Mouse (Mus musculus): ENCODE measurements around the gene Stam. TPM values are rescaled to one million over a fixed set of nuclear protein-coding genes. Genes with fewer than 3 reads are reported as not detected.

Gene Stam
- total RNA-seq, 2 experiments from 2014 or later = 23.7 to 24.1 TPM

- intact Hi-C loops (cut with DNase I) = no loop called here
- no peak for DNase-seq (ENCODE audit: low spot score)
Observed at GRCm38 (mm10) chr2:14102603-14103002, 28.7 kb downstream of the Stam start.

DNA sequence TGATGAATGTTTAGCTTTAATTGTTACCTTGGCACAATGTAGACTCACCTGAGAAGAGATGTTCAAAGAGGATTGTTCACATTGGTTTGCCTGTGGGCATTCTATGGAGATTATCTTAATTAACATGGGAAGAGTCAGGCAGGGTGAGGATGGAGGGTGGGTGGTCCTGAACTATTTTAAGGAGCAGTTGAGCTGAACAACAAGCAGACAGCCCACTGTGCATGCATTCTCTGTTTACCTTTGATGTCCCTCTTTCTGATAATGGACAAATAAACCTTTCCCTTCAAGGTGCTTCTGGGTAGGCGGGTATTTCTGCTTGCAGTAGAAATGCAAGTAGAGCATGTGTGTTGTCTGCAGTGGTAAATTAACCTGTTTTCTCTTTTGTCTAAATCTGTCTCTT is 30.0 kb downstream of the Stam start:
- DNase-seq (ENCODE audit: low spot score) = no peak
- intact Hi-C loops (cut with DNase I) = no loop called here

DNA sequence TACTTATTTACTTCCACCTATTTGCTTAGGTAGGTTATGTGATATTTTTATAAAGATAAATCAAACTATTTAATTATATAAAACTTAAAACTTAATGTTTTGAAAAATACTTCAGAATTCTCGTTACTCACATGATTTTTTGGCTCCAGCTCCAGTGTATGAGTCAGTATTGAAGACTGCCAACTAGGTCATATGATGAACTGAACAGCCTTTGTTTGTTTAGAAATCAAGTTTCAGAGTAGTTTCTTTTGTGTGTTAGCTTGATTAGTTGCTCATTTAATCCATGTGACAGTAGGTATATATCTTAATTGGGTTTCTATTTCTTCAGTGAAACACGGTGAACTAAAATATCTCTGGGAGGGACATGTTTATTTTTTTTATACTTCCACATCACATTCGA is 33.8 kb downstream of the Stam start:
- intact Hi-C loops (cut with DNase I) = no loop called here
- no peak for DNase-seq (ENCODE audit: low spot score)

GRCm38 (mm10) chr2:14126387-14126786 is 52.5 kb downstream of the Stam start:
- DNase-seq (ENCODE audit: low spot score) = no peak
- intact Hi-C loops (cut with DNase I) = no loop called here

DNA sequence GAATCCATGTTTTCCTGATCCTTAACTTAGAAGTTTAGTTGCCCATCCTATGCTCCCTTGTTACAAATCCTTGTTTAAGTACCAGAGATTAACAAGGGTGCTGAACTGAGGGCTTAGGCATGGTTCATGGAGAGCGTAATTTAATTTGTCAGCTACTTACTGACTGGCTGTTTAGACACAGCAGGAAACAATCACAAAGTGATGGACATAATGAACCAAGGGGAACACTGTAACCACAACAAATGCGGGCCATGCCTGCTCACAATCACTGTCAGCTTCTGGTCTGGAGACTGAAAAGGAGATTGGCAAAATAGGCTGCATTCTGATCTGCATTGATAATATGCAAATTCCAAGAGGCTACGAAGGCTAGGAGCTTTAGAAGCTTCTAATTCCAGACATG is 53.7 kb downstream of the Stam start:
- DNase-seq (ENCODE audit: low spot score) = no peak
- intact Hi-C loops (cut with DNase I) = no loop called here

DNA sequence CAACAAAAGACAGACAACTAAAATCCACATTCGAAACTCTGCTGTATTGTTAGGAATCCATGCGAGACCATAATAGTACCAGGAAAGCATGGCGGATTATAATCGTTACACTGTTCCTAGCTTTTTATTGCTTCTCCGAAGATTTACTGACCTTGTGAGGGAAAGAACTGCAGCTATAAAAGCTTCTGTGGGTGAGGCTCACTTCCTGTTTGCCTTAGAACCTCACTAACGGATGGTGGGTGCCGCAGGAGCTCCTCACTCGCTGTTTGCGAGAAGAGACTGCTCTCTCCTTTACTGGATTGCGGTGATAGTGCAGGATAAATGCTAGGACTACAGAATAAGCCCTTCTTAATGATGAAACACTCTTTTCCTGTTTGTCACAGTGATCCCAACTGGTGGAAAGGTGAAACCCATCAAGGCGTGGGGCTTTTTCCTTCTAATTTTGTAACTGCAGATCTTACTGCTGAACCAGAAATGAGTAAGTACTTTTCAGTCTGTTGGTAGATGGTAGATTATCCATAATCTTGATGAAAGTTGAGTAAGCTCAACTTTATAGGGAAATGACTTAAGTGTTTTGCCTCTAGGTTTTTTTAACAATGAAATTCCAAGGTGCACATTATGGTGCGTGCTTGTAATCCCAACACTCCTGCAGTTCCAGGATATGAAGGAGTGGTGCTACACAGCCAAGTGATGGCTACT is 56.9 kb downstream of the Stam start:
- intact Hi-C loops (cut with DNase I) = no loop called here

GRCm38 (mm10) chr2:14132468-14133326 is 58.8 kb downstream of the Stam start:
- intact Hi-C loops (cut with DNase I) = no loop called here
- no peak for DNase-seq (ENCODE audit: low spot score)

More for the DNA sequence above, 56.9 kb downstream of the Stam start:
- no peak for DNase-seq (ENCODE audit: low spot score)

DNA sequence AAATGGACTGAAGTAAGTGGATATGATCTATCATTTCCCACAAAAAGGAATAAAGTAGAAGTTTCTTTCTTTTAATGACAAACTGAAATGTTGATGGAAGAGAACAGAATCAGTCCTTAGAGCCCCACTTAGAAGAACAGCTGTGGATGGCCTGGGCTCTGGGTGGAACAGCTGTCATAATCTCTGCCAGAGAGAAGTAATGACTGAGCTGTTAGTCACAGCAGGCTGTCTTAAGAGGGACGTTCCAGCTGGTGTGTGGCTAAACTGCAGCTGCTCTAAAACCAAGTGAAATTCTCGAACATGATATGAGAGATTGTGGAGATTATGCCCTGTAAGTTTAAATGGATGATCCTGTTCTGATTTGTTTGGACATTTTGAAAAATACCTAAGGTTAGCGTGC is 63.0 kb downstream of the Stam start:
- intact Hi-C loops (cut with DNase I) = no loop called here
- no peak for DNase-seq (ENCODE audit: low spot score)

DNA sequence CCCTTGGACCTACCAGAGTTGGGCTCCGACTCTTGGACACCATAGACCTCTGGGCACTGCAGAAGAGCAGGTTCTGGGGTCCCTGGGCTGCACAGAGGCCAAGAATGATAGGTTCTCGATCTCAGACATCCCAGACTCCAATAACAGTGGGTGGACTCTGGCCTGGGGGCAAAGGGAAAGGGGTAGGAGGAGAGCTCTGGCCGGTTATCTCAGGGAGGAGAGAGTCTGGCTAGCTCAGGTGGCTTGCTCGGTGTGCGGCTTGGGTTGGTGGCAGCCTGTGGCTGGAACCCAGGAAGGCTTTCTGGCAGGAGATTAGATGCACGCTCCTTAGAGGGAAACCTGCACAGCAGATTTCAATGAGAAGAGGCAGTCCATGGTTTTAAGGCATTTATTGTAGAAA is 65.7 kb downstream of the Stam start:
- no peak for DNase-seq (ENCODE audit: low spot score)
- intact Hi-C loops (cut with DNase I) = no loop called here

DNA sequence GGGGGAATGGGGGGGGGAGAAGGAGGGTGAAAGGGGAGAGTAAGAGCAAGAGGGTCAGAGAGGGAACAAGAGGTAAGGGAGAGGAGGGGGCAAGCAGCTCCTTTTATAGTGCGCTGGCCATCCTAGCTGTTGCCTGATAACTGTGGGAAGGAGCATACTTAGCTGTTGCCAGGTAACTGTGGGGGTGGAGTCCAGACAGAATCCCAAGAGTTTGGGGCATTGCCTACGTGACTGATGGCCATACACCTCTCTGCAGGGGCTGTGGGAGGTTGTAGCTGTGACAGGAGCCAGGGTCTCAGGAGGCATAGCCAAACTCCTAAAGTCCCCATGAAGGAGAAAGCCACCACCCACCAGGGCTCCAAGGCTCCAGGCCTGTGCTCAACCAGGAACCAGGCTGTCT is 66.1 kb downstream of the Stam start:
- DNase-seq (ENCODE audit: low spot score) = no peak
- intact Hi-C loops (cut with DNase I) = loop anchor here (10.0 kb wide), 1 partner anchor 85 kb away; the partner anchor contains the start of gene Hacd1

- intact Hi-C loops (cut with DNase I) = loop anchor here (10.0 kb wide), 1 partner anchor 91 kb away; the partner anchor contains the start of gene Hacd1
- peak; percentile 9 for DNase-seq (ENCODE audit: low spot score)
Observed at GRCm38 (mm10) chr2:14145311-14145710, 71.4 kb downstream of the Stam start.

DNA sequence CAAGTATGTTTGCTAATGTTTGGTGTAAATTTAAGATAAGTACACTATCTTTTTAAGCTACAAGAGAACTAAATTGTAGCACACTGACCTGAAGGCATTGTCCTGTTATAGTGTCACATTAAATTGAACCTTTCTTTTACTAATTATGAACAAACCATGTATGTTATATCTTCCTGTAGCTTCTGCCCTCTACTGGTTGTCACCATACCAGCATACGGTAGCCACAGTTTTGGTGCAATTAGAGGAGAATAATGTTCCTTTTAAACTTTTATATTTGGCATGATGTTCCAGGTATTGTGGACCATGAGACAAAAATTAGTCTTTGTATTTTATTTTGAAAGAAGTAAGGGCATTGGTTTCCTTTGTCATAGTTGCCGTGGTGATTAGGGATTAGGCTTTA is 73.0 kb downstream of the Stam start:
- intact Hi-C loops (cut with DNase I) = loop anchor here (10.0 kb wide), 1 partner anchor 92 kb away; the partner anchor contains the start of gene Hacd1
- DNase-seq (ENCODE audit: low spot score) = no peak

DNA sequence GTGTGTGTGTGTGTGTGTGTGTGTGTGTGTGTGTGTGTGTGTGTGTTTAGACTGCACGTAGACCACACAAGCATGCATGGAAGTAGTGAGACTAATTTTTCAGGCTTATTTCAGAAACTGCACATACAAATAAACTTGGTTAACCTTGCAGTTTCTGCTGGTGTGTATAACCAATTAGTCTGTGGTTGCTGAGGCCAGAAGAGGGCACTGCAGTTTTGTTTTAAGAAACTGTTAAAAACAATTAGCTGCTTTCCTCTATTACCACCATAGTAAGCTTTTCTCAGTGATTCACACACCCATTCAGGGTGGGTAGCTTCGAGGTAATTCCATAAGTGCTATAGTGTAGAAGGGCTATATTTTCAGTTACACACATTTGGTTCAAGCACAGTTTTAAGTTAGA is 76.9 kb downstream of the Stam start:
- intact Hi-C loops (cut with DNase I) = loop anchor here (10.0 kb wide), 1 partner anchor 554 kb away; no protein-coding TSS in a partner anchor
- no peak for DNase-seq (ENCODE audit: low spot score)

DNA sequence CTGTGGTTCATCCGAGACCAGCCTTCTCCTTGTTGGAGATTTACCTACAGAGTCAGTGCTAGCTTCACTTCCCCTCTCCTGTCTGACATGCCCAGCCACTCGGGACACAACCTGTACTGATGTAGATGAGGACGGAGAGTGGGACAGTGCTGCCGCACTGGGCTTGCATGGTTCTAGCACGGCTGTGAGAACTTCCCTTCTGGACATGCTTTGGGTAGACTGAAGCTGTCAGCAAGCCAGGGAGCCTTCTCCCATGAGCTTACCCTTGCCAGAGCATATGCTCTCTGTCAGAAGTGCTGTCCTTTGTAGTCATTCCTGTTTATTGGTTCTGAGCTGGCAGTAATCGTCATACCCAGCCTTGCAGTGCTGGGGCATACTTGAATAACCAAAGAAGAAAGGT is 78.0 kb downstream of the Stam start:
- no peak for DNase-seq (ENCODE audit: low spot score)
- intact Hi-C loops (cut with DNase I) = loop anchor here (10.0 kb wide), 1 partner anchor 553 kb away; no protein-coding TSS in a partner anchor

DNA sequence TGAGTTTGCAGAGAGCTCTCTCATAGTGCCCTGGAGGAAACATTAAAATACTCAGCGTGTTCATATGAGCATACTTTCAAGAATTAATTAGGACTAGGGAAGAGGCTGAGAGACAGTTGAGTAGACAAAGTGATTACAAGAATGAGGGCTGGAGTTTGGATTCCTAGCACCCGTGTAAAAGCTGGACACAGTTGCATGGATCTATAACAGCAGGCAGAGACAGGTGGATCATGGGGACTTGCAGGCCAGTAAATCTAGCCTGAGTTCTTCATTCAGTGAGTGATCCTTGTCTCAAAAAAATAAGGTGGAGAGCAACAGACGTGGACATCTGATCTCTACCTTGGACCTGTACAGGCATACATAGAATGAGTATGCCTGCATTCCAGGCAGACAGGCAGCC is 85.1 kb downstream of the Stam start:
- DNase-seq (ENCODE audit: low spot score) = no peak
- intact Hi-C loops (cut with DNase I) = loop anchor here (5.0 to 10.0 kb wide), 2 partner anchors 133 to 546 kb away; no protein-coding TSS in a partner anchor

- no peak for DNase-seq (ENCODE audit: low spot score)
- intact Hi-C loops (cut with DNase I) = loop anchor here (5.0 to 10.0 kb wide), 2 partner anchors 133 to 545 kb away; no protein-coding TSS in a partner anchor
Observed at GRCm38 (mm10) chr2:14159756-14160155, 85.9 kb downstream of the Stam start.

GRCm38 (mm10) chr2:14164459-14165030 is 90.6 kb downstream of the Stam start:
- intact Hi-C loops (cut with DNase I) = no loop called here
- no peak for DNase-seq (ENCODE audit: low spot score)

GRCm38 (mm10) chr2:14165066-14165465 is 91.2 kb downstream of the Stam start:
- DNase-seq (ENCODE audit: low spot score) = no peak
- intact Hi-C loops (cut with DNase I) = no loop called here

GRCm38 (mm10) chr2:14165618-14166344 is 91.9 kb downstream of the Stam start:
- DNase-seq (ENCODE audit: low spot score) = no peak
- intact Hi-C loops (cut with DNase I) = no loop called here

- intact Hi-C loops (cut with DNase I) = no loop called here
- DNase-seq (ENCODE audit: low spot score) = no peak
Observed at GRCm38 (mm10) chr2:14167721-14168120, 93.8 kb downstream of the Stam start.
